Mouse (Mus musculus): Measurements from ENCODE around the gene Helt.

Helt gene

GRCm38 (mm10) chr8:46294181-46294892, at the start of gene Helt:
TSS of gene Helt (minus strand) at chr8:46294671.
- DNase-seq (ENCODE audit: low spot score), result no peak

DNA sequence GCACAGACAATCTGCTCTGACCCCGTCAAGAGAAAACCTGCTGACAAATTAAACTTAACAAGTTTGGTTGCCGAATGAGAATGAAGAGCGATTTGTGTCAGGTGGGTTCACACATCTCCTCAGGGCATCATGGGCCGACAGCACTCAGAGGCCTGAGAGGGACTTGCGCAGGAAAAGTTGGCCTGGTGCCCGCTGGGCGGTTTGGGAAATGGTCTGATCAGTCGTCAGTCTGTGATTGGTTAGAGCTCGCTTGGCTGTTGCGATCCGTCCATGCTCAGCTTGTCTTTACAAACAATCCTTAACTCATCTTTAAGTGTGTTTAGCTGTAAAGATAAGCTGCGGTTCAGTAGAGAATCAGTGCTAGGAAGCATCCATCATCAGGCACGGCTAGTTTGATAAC, 47.8 kb upstream of the Helt start:
- DNase-seq (ENCODE audit: low spot score), result no peak

GRCm38 (mm10) chr8:46340381-46341273, 46.2 kb upstream of the Helt start:
- DNase-seq (ENCODE audit: low spot score), result no peak

DNA sequence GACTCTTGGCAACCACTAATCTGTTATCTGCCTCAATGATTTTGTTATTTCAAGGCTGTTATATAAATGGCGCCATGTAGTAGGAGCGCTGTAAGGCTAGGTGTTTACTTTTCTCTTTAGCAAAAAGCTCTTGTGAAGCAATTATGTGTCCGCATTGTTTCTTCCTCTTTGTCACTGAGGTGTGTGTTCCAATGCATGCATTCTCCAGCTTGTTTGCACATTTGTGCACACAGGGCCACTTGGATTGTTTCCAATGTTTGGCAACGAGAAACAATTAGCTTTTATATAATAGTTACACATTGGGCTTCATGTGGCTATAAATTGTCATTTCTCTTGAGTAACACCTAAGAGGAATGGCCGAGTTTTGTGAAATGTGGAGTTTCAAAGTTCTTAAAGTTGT, 44.8 kb upstream of the Helt start:
- DNase-seq (ENCODE audit: low spot score), result no peak

GRCm38 (mm10) chr8:46336351-46336750, 41.9 kb upstream of the Helt start:
- no peak for DNase-seq (ENCODE audit: low spot score)

GRCm38 (mm10) chr8:46332389-46333061, 38.1 kb upstream of the Helt start:
- no peak for DNase-seq (ENCODE audit: low spot score)

DNA sequence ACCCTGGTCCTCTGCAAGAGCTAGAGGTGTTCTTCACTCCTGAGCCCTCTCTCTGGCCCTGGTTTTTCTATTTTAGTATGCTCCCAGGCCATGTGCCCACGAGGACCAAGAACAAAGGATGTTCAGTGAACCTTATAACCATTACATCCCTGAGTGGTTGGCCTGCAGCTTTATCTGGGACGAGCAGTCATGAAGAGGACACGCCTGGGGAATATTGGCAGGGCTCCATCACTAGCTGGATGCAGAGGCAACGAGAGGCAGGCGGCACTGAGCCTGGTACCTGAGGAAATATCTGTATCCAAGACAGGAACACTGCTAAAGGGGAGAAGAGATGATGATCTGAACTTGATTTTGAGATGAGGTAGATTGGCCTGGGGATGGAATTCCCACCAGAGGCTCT, 37.3 kb upstream of the Helt start:
- DNase-seq (ENCODE audit: low spot score), result no peak

DNA sequence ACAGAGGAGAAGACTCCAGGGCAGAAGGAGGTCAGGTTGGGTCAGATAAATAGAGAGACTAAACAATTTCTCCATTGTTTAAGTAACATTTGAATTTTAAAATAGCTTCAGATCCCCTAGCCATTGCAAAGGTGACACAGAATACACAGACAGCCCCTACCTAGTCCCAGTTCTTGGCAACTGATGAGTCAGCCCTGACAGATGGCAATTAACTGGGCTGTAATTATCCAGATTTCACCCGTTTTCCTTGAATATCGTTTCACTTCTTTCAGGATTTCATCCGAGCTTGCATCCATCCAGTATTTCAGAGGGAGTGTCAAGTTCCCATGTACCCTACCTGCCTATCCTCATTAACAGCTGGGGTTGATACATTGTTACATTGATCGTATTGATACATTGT, 34.9 kb upstream of the Helt start:
- no peak for DNase-seq (ENCODE audit: low spot score)

GRCm38 (mm10) chr8:46327284-46327683, 32.8 kb upstream of the Helt start:
- no peak for DNase-seq (ENCODE audit: low spot score)

- no peak for DNase-seq (ENCODE audit: low spot score)
Observed at GRCm38 (mm10) chr8:46326715-46327114, 32.2 kb upstream of the Helt start.

- no peak for DNase-seq (ENCODE audit: low spot score)
Observed at GRCm38 (mm10) chr8:46324676-46325075, 30.2 kb upstream of the Helt start.

DNA sequence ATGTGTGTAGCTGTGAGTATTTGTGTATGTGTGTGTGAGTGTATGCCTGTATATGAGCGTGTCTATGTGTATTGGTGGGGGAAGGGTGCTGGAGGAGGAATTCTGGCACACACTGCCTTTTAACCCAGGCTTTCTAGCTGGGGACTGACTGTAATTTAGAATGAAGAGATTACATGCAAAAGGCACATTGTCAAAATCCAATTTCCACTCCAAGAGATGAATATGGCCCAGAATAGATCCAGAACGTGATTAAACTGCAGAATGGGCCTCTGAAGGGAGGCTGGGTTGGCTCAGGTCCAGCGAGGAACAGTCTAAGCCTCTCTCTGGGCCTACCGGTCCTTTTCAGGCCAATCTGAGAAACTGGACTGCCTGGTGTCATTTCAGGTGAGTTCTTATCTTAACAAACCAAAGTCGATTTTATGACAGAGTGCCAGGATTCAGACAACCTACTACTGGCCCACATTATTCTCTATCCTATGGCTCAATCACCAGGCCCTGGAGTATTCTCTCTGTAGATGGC, 29.3 kb upstream of the Helt start:
- DNase-seq (ENCODE audit: low spot score), result no peak

- no peak for DNase-seq (ENCODE audit: low spot score)
Observed at GRCm38 (mm10) chr8:46322833-46323232, 28.4 kb upstream of the Helt start.

DNA sequence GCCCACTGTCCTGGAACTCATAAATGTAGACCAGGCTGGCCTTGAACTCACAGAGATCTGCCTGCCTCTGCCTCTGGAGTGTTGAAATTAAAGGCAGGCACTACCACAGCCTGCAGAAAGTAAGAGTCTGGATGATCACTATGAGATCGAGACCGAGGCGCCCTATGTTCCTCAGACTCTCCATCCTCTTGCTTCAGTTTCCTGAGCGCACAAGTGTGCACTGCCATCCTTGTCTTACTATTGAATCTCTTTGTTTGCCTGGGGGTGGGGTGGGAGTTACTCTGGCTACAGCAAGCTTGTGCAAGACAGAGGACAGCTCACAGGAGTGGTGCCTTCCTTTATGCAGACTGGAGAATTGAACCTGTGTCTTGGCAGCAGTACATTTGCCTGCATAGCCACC, 27.9 kb upstream of the Helt start:
- no peak for DNase-seq (ENCODE audit: low spot score)

GRCm38 (mm10) chr8:46318802-46319201, 24.3 kb upstream of the Helt start:
- no peak for DNase-seq (ENCODE audit: low spot score)

DNA sequence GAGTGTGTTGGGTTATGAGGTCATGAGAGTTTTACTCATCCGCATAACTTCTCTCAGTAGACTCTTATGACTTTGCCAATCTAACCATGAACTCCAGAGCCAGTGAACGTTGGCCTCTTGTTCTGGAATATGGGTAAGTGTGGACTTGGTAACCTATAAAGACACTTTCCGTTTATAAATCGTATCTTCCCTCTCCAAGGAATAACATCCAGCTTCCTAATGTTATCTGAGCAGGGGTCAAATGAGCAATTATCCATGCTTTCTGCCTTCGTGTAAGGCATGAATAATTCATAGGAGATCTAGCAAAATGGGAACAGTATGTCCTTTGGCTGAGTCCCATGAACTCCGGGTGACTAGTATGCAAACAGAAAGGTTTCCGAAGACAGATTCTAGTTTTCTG, 22.7 kb upstream of the Helt start:
- DNase-seq (ENCODE audit: low spot score), result no peak

GRCm38 (mm10) chr8:46313798-46314197, 19.3 kb upstream of the Helt start:
- no peak for DNase-seq (ENCODE audit: low spot score)

DNA sequence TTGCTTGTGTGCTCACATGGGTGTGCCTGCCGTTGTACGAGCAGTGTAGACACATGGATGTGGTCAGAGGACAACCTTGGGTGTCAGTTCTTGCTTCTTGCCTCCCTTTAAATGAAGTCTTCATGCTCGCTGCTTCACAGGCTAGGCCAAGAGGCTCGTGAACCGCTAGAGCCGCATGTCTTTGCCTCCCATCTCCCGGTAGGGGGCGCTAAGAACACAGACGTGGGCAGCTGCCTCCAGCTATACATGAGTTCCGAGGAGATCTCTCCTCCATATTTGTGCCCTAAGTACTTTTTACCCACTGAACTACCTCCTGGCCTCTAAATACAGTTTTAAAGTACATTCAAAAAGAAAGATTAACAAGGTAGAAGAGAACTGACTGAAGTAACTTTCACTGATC, 16.7 kb upstream of the Helt start:
- DNase-seq (ENCODE audit: low spot score), result peak; percentile 65

DNA sequence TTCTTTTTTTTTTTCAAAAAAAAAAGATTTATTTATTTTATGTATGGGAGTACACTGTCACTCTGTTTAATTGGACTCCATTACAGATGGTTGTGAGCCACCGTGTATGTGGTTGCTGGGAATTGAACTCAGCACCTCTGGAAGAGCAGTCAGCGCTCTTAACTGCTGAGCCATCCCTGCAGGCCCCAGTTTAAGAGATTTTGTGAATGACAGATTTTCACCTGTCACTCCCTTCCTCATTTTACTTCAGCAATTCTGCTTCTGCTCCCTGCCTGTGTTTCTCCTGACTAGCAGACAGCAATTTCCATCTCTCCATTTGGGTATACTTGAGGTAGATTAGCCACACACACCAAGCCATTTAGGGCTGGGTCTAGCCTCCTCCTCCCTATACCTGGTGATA, 13.7 kb upstream of the Helt start:
- DNase-seq (ENCODE audit: low spot score), result no peak

DNA sequence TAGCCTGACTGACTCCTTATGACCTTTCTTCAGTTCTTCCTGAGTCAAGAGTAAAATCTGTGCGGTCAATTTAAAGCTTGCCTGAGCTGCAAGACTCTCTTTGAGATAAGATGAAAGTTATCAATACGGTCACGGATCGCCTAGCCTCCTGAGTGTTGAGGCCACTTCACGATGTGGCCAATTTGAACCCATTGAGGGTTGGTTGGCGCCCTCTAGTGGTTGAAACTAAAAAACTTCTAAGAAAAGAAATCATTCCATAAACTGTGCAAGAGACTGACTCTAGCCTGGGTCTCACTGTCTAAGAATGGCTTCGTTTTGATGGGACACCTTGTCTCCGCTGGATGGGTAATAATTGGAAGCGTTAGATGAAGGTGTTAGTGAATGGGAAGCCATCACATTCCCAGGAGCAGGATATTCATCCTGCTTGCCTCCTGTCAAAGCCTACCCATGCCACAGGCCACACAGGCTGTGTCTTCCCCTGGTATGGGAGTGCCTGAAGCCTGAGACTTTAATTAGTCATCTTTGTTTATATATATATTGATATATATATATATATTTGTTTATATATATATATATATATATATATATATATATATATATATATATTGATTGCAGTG, 11.4 kb upstream of the Helt start:
- peak; percentile 26 for DNase-seq (ENCODE audit: low spot score)

- no peak for DNase-seq (ENCODE audit: low spot score)
Observed at GRCm38 (mm10) chr8:46302121-46302520, 7.7 kb upstream of the Helt start.

- DNase-seq (ENCODE audit: low spot score), result no peak
Observed at GRCm38 (mm10) chr8:46298847-46299246, 4.4 kb upstream of the Helt start.
